Comparison of ENCODE assay signal across 12 mouse cellular contexts in the genomic region with DNA sequence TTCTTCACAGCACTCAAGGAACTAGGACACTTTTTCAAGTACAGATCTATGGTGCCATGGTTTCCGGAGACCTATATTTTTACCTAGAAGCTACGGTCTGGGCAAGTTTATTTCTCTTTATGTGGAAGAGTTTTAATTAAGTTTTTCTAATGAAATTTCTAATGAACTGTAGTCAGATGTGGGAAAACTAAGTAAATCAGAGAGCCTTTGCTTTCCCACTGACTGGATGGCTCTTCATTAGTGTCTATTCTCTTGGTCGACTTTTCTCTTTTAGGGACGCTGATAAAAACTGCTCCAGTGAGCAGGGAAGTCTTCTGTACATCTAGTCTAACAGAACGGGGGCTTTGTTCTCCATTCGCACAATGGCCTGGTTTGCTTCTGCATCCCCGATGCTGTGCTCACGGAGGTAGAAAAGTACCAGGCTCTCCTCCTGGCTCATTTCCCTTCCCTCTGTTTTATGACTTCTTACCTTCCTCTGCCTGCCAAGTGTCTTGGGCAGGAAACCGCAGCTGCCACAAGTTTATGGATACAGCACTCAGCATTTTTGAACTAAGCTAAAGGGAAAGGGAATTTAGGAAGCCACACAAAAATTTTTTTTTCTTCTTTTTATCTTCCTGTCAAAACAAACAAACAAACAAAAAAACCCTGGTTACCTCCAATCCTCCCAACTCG.
DNase-seq lines count a peak whose midpoint lies in the region; ATAC-seq and TF ChIP-seq lines count a peak whose summit lies in the region.
"Had no signal": no experiment of that assay in that cellular context is flagged by ENCODE, and none has a peak within 500 bp of the region (broad histone marks: within the 10 kb centered on the region; RNA-seq: fewer than 3 reads in every experiment).

No protein-coding gene starts in this region.

- CTCF ChIA-PET in Patski (lab: Charles Lee) = interaction anchor here (0.9 to 1.1 kb wide), 2 partner anchors 10 to 40 kb away, joined by 3 to 5 read pairs; no protein-coding TSS in a partner anchor

- no peak for ATAC-seq in hindbrain, embryonic 11.5 days (ENCODE audit: low FRiP score)
- ATAC-seq in hindbrain, embryonic 12.5 days (ENCODE audit: low FRiP score) = no peak
- peak; percentile 72 for ATAC-seq in Patski
- ATAC-seq in frontal cortex, adult (ENCODE audit: low TSS enrichment) = no peak

- H3K4me3 ChIP-seq in hindbrain, embryonic 11.5 days (ENCODE audit: low read depth, low read length) = no peak overlapping the region
- H3K4me3 ChIP-seq in hindbrain, embryonic 12.5 days = no peak overlapping the region
- H3K4me3 ChIP-seq: liver, embryonic 15.5 days had no signal

- POLR2A ChIA-PET in Patski (lab: Charles Lee) = interaction anchor here (0.5 kb wide), 1 partner anchor 75 kb away, joined by 3 read pairs; no protein-coding TSS in a partner anchor

- peak; percentile 13 for DNase-seq in hindbrain, embryonic 11.5 days (ENCODE audit: low spot score)
- DNase-seq in Patski (ENCODE audit: low read depth, low spot score) = peak; percentile 51
- DNase-seq in embryo, embryonic 10.5 days (ENCODE audit: low spot score) = peak; percentile 28
- peak; percentile 14 for DNase-seq in mesoderm, embryonic 11.5 days (ENCODE audit: low read depth, low spot score)
- DNase-seq in adrenal gland, adult 2 months = no peak
- DNase-seq: cerebellum, adult 8-10 months; gastrocnemius, postnatal 36 days; lung, postnatal 36 days; right cerebral cortex, postnatal 4 days had no signal

- in situ Hi-C loops in Patski (cut with MboI; ENCODE audit: low pct_unique_long_range_greater_than_20kb) = no loop called here

- no peak overlapping the region for H3K4me2 ChIP-seq in hindbrain, embryonic 11.5 days (replicated peaks; ENCODE audit: low read depth, low read length)
- H3K4me2 ChIP-seq in hindbrain, embryonic 12.5 days (replicated peaks) = no peak overlapping the region
- H3K4me2 ChIP-seq: liver, embryonic 15.5 days had no signal

- no peaks in the 10 kb centered on the region for H3K27me3 ChIP-seq in hindbrain, embryonic 11.5 days (ENCODE audit: control insufficient read depth, insufficient read depth, low read length)
- H3K27me3 ChIP-seq in hindbrain, embryonic 12.5 days = no peaks in the 10 kb centered on the region
- no peaks in the 10 kb centered on the region for H3K27me3 ChIP-seq in Patski
- H3K27me3 ChIP-seq: liver, embryonic 15.5 days had no signal

- no peak overlapping the region for H3K9ac ChIP-seq in hindbrain, embryonic 11.5 days (ENCODE audit: low read depth, low read length)
- H3K9ac ChIP-seq in hindbrain, embryonic 12.5 days = no peak overlapping the region
- H3K9ac ChIP-seq: liver, embryonic 15.5 days had no signal

- H3K9me3 ChIP-seq in hindbrain, embryonic 11.5 days (ENCODE audit: control insufficient read depth, low read length) = no peaks in the 10 kb centered on the region
- no peaks in the 10 kb centered on the region for H3K9me3 ChIP-seq in hindbrain, embryonic 12.5 days (replicated peaks)
- H3K9me3 ChIP-seq: liver, embryonic 15.5 days had no signal

- no peak overlapping the region for H3K27ac ChIP-seq in hindbrain, embryonic 11.5 days (ENCODE audit: low read depth, low read length)
- no peak overlapping the region for H3K27ac ChIP-seq in hindbrain, embryonic 12.5 days
- H3K27ac ChIP-seq: liver, embryonic 15.5 days had no signal

- H3K36me3 ChIP-seq in hindbrain, embryonic 11.5 days (ENCODE audit: control insufficient read depth, insufficient read depth, low read length) = no peaks in the 10 kb centered on the region
- H3K36me3 ChIP-seq in hindbrain, embryonic 12.5 days = no peaks in the 10 kb centered on the region
- H3K36me3 ChIP-seq: liver, embryonic 15.5 days had no signal

- 23% methylated on average over 10 of the region's 10 CpGs for WGBS in hindbrain, embryonic 11.5 days
- 24% methylated on average over 10 of the region's 10 CpGs for WGBS in hindbrain, embryonic 12.5 days

- no peak for TF ChIP-seq CTCF in Patski (IDR thresholded peaks at IDR 0.05)

- H3K4me1 ChIP-seq in hindbrain, embryonic 11.5 days (replicated peaks; ENCODE audit: control insufficient read depth, insufficient read depth, low read length) = no peaks in the 10 kb centered on the region
- H3K4me1 ChIP-seq in hindbrain, embryonic 12.5 days = peaks cover 6% of the 10 kb centered on the region; the same call in 1 of the 2 replicates
- H3K4me1 ChIP-seq: liver, embryonic 15.5 days had no signal
